Mouse (Mus musculus): ENCODE data around the gene Kcnh1.

Gene Kcnh1

GRCm38 (mm10) chr1:192525711-192526350, 335.3 kb downstream of the Kcnh1 start:
- peak in 1 of 2 experiments; percentile 18 for DNase-seq (ENCODE audit: low spot score in 2 of 2)

GRCm38 (mm10) chr1:192531490-192532146, 341.0 kb downstream of the Kcnh1 start:
- no peak for DNase-seq (ENCODE audit: low spot score in 2 of 2)

DNA sequence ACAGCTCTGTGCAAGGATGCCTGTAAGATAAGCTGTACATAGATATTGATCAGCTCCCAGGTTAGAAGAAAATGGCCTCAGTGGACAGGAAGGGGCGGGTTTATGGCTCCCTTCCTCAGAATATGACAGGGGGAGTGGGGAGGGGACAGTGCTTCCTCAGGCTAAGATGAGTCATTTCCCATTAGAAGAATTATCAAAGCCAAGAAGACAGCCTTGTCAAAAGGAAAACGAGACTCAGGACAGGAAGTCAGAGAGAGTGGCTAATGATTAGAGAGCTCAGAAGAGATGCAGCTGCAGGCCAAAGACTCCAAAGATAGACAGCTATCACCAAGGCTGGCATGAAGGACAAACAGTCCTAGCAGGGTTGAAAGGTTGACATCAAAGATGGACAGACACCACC, 341.6 kb downstream of the Kcnh1 start:
- DNase-seq (ENCODE audit: low spot score in 2 of 2) = no peak

- no peak for DNase-seq (ENCODE audit: low spot score in 2 of 2)
Observed at GRCm38 (mm10) chr1:192533016-192533415, 342.4 kb downstream of the Kcnh1 start.

GRCm38 (mm10) chr1:192536440-192536839, 345.9 kb downstream of the Kcnh1 start:
- no peak for DNase-seq (ENCODE audit: low spot score in 2 of 2)

DNA sequence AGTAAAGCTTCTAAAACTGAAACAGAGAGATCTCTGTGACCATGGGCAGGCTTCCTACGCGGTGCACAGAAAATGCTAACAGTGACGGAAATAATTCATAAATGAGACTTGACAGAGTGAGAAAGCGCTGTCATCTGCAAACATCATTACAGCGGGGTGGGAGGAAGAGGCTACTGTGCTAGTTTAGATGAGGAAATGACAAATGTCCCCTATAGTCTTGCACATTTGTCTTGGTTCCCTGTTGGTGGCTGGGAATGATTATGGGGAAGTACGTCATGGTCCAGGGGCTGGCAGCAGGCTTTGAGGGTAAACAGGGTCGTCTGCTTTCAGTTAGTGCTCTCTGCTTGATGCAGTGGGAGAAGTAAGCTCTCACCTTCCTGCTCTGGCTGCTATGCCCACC, 346.6 kb downstream of the Kcnh1 start:
- no peak for DNase-seq (ENCODE audit: low spot score in 2 of 2)

- no peak for DNase-seq (ENCODE audit: low spot score in 2 of 2)
Observed at GRCm38 (mm10) chr1:192542093-192542492, 351.5 kb downstream of the Kcnh1 start.

- no peak for DNase-seq (ENCODE audit: low spot score in 2 of 2)
Observed at GRCm38 (mm10) chr1:192543686-192544085, 353.1 kb downstream of the Kcnh1 start.

DNA sequence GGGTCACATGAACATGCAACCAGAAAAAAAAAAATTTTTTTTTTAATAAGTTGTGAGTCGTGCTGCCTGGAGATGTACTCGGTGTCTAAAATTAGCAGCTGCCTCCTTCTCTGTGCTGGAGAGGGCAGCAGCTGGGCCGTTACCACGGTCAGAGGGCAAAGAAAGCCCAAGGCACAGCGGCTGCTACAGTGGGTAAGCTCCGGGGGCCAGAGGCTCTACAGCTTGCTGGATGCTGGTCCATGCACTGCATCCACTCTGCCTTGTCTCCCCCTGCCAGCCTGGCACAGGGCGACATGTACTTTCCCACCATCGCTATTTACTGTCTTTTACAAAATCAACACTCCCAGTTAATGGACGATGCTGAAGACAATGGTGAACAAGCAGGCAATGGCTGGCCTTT, 353.5 kb downstream of the Kcnh1 start:
- no peak for DNase-seq (ENCODE audit: low spot score in 2 of 2)

DNA sequence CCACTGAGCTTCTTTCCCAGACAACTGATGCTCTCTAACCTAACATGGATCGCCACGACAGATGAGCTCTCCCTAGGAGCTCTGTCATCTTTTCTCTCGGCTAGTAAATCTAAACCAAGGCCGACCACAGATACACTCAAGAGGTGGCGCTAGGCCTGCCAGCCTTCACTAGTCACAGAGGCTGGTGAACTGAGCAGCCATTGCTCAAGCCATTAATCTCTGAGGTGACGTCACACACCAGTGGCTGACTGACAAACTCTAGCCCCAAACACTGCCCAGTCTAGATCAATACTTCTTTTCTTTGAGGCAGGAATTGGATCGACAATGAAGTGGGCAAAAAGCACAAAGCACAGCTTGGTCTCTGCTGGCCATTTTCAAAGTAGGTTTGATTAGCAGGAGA, 354.3 kb downstream of the Kcnh1 start:
- DNase-seq (ENCODE audit: low spot score in 2 of 2) = no peak

- no peak for DNase-seq (ENCODE audit: low spot score in 2 of 2)
Observed at GRCm38 (mm10) chr1:192546843-192547242, 356.3 kb downstream of the Kcnh1 start.

DNA sequence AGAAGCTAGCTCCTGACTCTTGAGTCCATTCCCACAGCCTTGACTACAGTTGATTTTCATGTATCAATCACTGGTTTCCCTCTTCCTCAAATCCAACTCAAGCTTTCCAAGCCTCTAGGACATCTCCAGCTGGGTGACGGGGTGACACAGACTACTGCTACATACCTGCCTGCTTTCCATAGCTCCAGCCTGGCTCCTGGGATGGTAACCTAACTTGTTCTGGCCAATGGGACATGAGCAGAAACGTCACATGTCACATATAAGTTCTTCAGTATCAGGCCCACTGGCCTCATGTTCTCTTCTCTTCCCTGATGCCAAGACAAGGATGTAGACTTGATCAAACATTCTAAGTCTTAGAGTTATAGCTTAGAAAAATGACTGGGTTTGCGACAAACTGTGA, 360.0 kb downstream of the Kcnh1 start:
- no peak for DNase-seq (ENCODE audit: low spot score in 2 of 2)

DNA sequence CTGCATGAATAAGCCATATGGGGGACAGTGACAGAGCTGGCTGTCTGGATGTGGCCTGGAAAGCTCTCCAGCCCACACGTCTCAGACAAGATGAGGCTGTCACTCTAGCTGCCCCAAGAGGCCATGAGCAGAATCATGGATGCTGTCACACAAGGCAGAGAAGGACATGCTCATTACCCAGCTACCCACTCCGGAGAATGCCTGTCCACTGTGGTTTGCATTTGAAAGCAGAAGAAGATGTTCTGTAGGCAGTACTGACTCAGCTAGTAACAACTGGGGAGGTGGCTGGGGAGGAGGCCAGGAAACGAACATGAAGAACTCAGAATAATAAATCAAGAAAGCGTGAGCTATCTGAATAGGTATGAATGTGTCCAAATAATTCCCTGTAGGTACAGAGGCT, 364.9 kb downstream of the Kcnh1 start:
- peak in 1 of 2 experiments; percentile 65 for DNase-seq (ENCODE audit: low spot score in 2 of 2)

DNA sequence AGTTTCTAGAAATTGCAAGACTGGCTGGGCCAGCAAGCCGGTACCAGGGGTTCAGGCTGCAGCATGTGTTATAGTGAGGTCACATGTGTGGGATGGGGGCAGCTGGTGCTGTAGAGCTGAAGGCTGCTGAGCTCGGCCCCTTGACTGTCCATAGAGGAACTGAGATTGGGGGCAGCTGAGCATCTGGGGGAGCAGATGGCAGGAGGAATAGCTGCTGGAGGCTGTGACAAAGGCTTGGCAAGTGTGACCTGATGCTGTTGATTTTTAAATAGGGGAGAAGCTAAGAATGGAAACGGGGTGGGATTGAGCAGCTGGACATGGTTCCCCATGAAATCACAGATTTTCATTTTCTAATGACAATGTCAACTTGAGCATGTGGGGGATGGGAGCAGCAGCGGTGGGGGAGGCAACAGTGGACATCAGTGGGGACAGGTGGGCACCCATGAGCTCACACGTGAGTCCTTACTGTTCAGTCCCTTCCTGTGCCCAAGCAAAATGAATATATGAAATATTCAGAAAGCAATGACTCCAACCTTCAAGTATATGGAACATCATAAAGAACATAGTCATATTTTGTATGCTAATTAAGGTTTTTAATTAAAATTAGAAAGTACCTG, 367.5 kb downstream of the Kcnh1 start:
- DNase-seq (ENCODE audit: low spot score in 2 of 2) = peak; percentile 15 to 40

- DNase-seq (ENCODE audit: low spot score in 2 of 2) = no peak
Observed at GRCm38 (mm10) chr1:192559341-192559740, 368.8 kb downstream of the Kcnh1 start.
